Mouse (Mus musculus) cerebellum, postnatal 25 days (tissue): Measurements from ENCODE around the gene Cdc37.

Experiments used
- DNase-seq, 2 experiments: peaks; one replicate each; pipeline ENCODE4 v3.0.0; 2021; ENCODE audit warnings: mixed read lengths in 2 of 2

Gene Cdc37

GRCm38 (mm10) chr9:21167140-21168097, 17.6 kb upstream of the Cdc37 start:
- DNase-seq, result no peak

DNA sequence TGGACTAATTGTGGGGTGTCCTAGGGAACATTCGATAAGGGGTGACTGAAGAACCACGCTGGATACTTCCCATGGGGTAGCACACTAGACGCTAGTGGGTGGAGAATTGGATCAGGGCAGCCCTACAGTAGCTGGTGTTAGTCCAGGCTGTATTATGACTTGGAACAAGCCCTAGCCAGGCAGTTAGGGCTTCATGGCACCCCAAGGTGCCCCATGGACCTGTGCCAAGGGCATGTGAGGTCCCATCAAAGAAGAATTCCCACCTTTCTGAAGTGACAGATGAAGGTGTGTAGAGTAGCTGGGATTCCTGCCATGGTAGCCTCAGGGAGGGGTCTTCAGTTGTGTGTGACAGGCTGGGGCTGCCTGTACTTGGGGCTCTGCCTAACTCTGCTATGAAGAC, 16.7 kb upstream of the Cdc37 start:
- no peak for DNase-seq

DNA sequence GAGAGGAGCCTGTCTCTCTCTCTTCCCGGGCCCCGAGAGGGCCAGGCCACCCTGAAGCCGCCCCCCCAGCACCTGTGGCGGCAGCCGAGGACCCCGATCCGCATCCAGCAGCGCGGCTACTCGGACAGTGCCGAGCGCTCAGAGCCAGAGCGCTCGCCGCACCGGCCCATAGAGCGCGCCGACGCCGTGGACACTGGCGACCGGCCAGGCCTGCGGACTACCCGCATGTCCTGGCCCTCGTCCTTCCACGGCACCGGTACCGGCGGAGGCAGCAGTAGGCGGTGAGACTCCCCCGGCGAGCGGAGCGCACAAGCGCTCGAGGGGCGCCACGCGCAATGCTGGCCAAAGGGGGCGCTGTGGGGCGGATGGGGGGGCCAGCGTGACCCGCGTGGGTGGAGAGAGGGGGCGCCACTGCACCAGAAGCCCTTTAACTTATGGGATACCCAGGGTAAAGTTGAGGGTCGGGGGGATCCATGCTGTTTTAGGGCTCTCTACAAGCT, 16.2 kb upstream of the Cdc37 start:
- DNase-seq, result peak; percentile 43 to 68

DNA sequence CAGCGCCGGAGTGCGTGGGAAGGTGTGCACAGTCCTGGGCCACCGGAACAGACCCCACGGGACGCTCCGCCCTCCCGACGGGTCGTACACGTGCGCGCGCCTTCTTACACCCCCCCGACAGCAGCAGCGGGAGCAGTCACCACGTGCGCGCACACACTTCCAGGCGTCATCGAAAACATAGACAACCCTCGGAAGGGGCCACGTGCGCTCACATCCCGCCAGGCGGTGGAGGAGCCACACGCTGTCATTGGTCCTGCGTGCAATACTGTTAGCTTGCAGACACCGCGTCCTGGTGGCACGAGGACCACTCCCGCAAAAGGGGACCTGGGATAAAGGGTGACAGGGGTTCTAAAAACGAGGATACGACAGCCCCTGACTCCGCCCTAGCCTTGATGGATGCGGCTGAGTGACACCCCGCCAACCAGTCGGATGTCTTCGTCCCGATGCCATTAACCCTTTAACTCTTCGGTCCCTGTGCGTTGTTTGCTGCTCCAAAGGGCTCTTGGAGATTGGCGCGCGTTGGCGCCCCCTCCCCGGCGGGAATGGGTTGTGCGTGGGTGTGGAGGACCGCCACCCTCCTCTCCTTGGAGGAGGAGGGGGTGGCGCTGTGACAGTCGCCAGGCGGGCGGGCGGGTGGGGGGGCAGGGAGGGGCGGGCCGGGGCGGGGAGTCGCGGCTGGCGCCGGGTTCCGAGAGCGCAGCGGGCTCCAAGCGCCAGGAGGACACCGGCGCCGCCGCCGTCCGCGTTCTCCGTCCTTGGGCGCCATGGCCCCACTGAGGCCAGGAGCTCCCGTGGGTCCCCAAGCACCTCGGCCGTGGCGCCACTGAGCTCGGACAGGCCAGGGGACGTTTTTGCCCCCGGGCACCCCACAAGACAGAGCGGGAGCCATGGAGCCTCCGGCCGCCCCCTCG, 15.5 kb upstream of the Cdc37 start, which contains the start of gene Pde4a:
Gene Pde4a, plus strand, starts transcription at position 674 of the 911 bp plus-strand sequence.
- peak in 1 of 2 experiments; percentile 52 for DNase-seq

DNA sequence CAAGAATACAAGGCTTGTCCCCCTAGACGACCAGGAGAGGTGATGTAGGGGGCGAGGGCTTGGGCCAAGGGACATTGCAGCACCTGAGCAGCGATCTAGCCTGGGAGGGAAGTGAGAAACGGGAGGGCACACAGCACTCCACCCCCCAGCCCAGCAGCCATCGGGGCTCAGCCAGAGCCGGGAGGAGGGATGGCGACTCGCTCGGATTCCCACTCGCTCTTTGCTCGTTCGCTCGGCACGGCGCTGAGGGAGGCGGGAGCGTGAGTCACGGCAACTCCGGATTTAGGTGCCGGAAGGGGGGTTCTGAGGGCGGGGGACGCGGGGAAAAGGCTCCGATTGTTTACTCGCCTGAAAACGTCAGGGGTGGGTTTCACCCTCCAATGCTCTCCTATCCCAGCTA, 14.3 kb upstream of the Cdc37 start:
- no peak for DNase-seq

- no peak for DNase-seq
Observed at GRCm38 (mm10) chr9:21163086-21164050, 13.6 kb upstream of the Cdc37 start.

DNA sequence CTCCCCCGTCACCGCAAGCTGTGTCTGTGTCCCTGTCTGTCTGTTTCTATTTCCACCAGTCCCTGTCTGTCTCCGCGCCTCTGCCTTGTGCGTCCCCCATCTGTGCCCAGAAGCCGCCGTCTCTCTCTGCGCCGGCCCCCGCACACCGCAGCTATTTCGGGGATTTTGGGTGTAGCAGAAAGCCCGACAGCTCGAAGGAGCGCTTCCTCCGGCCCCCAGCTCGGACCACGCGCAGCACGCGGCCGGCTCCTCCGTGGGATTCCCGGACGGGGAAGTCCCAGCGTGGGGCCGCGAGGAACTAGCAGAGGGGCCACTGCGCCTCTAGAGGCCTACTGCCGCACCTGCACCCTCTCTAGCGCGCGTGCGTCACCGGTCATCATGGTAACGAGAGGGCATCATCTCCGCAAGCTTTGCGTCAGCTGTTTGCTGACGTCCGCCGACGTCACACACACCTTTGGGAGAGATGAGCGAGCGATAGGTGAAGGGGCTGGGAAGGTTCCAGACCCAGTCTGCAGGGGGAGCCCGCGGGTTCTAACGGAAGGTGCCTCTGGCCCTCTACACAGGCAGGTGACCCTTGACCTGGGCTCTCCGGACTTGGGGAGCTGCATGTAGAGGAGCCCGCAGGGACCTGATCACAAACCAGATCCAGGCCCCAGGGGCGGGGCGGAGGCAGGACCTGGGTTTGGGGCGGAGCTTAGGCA, 11.6 kb upstream of the Cdc37 start:
- peak; percentile 94 to 95 for DNase-seq

DNA sequence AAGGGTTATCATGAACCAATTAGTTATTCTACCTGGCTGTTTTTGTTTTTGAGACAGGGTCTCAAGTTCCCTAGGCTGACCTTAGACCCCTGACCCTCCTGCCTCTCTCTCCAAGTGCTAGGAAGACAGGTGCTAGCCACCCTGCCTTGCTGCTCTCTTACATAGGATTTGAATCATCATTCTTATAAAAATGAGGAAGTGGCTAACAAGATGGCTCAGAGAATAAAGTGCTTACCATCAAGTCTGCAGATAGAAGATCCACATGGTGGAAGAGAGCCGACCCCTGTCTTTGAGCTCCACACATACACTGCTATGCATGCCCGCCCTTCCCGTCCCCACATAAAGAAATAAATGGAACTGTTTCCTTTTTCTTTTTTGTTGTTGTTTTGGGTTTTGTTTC, 5.0 kb upstream of the Cdc37 start:
- no peak for DNase-seq

GRCm38 (mm10) chr9:21153833-21154232, 4.1 kb upstream of the Cdc37 start:
- DNase-seq, result no peak

DNA sequence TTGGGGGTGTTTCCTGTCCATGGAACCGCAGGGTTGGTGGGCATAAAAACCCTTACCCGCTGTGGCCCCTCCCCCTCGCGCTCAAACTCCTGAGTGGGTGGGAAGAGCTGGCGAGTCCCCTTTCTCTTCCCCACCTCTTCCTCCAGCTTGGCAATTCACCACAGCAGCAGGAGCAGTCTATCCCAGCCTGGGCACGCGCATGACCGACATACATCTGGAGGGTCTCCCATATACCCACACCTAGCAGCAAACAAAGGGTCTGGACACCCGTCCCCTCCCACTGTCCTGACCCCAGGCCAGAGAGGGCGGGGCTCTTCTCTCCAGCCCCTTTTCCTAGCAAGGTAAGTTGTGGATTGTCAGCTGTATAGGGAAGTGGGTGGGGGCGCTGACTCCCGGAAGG, 3.5 kb upstream of the Cdc37 start:
- DNase-seq, result no peak

DNA sequence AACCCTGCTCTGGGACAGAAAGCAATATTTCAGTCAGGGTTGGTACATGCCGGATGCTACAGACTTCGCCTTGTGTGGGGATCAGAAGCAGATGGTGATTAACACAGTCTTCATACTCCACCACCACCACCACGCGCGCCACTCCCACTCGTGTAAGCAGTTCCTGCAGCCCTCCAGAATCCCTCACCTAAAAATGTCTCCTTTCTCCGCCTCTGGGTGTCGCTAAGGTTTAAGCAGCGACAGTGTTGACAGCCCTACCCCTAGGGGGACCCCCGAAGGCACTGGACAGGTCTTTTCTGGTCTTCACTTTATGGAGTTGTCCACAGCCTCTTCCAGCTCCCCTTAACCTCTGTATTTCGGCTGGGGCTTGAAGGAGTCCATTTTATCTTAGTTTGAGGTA, 2.9 kb upstream of the Cdc37 start:
- peak in 1 of 2 experiments; percentile 54 for DNase-seq

GRCm38 (mm10) chr9:21149077-21149653, 617 bp downstream of the Cdc37 start:
- DNase-seq, result no peak

GRCm38 (mm10) chr9:21148427-21148826, 1.4 kb downstream of the Cdc37 start:
- no peak for DNase-seq

GRCm38 (mm10) chr9:21146722-21147121, 3.1 kb downstream of the Cdc37 start:
- peak in 1 of 2 experiments; percentile 3 for DNase-seq

- peak in 1 of 2 experiments; percentile 3 for DNase-seq
Observed at GRCm38 (mm10) chr9:21145431-21145830, 4.4 kb downstream of the Cdc37 start.

DNA sequence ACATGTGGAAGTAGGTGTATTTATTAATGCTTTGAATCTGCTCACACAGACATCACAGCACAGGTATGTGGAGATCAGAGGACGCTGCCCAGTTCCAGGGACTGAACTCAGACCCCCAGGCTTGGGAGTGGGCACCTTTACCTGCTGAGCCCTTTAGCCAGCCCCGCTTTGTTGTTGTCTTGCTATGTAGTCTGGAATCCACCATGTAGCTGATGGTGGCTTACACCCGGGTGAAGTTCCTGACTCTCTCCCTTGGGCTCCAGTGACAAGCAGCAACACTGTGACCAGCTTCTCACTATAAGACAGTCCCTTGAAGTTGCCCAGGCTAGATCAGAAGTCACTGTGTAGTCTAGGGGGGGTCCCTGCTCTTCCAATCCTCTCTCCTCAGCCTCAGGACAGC, 5.4 kb downstream of the Cdc37 start:
- peak in 1 of 2 experiments; percentile 1 for DNase-seq

- no peak for DNase-seq
Observed at GRCm38 (mm10) chr9:21141922-21142321, 7.9 kb downstream of the Cdc37 start.

- peak in 1 of 2 experiments; percentile 1 for DNase-seq
Observed at GRCm38 (mm10) chr9:21138386-21138785, 11.4 kb downstream of the Cdc37 start.

- peak; percentile 53 to 77 for DNase-seq
Observed at GRCm38 (mm10) chr9:21137229-21137628, 12.6 kb downstream of the Cdc37 start.

DNA sequence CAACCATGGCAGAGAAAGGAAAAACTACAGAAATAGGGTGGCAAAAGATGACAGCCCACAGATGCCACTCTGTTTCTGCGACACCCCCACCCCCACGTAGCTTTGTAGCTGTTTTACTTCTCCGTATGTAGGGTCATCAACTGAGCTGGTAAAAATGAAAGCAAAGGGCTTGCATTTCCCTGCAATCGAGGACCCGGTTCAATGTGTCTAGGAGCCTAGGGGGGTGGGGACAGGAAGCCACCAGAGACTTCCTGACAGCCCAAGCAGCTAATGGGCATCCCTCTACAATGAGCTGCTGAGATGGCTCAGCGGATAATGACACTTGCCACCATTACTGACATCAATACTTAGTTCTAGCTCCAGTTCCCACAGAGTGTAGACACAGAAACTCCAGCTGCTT, 13.4 kb downstream of the Cdc37 start:
- peak in 1 of 2 experiments; percentile 1 for DNase-seq

- no peak for DNase-seq
Observed at GRCm38 (mm10) chr9:21135941-21136381, 13.8 kb downstream of the Cdc37 start.
